Mouse (Mus musculus): ENCODE data around the gene Tmem222.

GRCm38 (mm10) chr4:133294084-133294483, 16.5 kb upstream of the Tmem222 start:
- no peak for TF ChIP-seq CTCF (IDR thresholded peaks at IDR 0.05; ENCODE audit: extremely low read depth, insufficient read depth, insufficient read length, insufficient replicate concordance)
- TF ChIP-seq POLR2A (IDR thresholded peaks at IDR 0.05; ENCODE audit: low read depth, low read length) = no peak

Measured in spleen, adult 2 months (tissue).